Mouse (Mus musculus): ENCODE measurements at regions not wholly inside any gene's neighbourhood (a gene's known extent, or its start where the extent isn't known, plus 50 kb on each side); places are given as distances from the start of the nearest gene placed in this dataset.
A peak's percentile ranks its signal among the peaks of the same experiment; 100 is the strongest.

DNA sequence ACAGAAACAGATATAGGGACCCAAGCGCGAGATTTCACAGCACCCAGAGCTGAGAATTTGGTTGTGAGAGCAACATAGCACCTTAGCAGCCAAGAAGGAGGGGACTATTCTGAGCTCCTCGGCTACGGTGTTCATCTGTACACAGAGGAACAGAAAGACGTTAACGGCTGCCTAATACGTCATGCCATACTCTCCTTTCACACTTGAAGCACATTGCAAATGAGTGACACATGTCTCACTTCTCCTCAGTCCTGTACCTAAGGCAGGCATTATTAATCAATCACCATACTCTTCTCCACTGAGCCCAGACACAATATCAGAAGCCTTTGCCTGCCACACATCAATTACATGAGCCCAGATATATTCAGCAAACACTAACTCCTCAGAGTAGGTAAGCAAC is 200.5 kb downstream of the Rybp start:
- Histone ChIP-seq H3K79me2 (replicated peaks; ENCODE audit: control insufficient read depth, insufficient read depth, low read length) (no peaks in the 10 kb centered on the region), H3K27ac (no peak overlapping the region), H3K9ac (ENCODE audit: low read depth, low read length) (no peak overlapping the region), H3K27me3 (ENCODE audit: control insufficient read depth, insufficient read depth, low read length) (no peaks in the 10 kb centered on the region), H3K36me3 (ENCODE audit: control insufficient read depth, insufficient read depth, low read length) (no peaks in the 10 kb centered on the region), H3K4me3 (no peak overlapping the region), H3K4me1 (ENCODE audit: control insufficient read depth, insufficient read depth, low read length) (no peaks in the 10 kb centered on the region)
- 89% methylated on average over 7 of the region's 7 CpGs for WGBS
- TF ChIP-seq POLR2A (IDR thresholded peaks at IDR 0.05; ENCODE audit: insufficient read depth, low read depth, low read length) (no peak), CTCF (IDR thresholded peaks at IDR 0.05) (no peak), EP300 (IDR thresholded peaks at IDR 0.05; ENCODE audit: insufficient read depth, low read depth, low read length) (no peak)
- no peak for DNase-seq
- intact Hi-C loops (cut with DNase I): no loop called here

DNA sequence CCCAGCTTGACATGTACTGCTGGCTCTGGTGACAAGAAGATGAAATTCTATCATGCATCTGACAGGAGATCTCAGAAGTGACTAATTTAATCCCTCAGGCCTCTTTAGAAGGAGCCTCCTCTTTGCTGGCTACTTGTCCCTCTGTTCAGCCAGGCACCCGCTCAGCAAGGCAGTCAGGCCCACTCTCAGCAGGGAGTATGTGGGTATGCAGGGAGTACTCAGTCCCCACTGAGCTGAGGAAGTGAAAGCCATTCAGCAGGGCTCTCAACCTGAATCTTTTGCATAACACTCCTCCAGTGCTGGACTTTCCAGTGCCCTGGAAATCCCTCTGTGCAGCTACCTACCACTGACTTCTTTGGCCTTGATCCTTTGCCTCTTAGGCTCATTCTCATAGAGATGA is 201.3 kb downstream of the Rybp start:
- H3K27ac ChIP-seq: no peak overlapping the region
- WGBS: 97% methylated on average over 1 of the region's 1 CpGs
- H3K9ac ChIP-seq (ENCODE audit: low read depth, low read length): no peak overlapping the region
- no peaks in the 10 kb centered on the region for H3K27me3 ChIP-seq (ENCODE audit: control insufficient read depth, insufficient read depth, low read length)
- H3K36me3 ChIP-seq (ENCODE audit: control insufficient read depth, insufficient read depth, low read length): no peaks in the 10 kb centered on the region
- H3K4me1 ChIP-seq (ENCODE audit: control insufficient read depth, insufficient read depth, low read length): no peaks in the 10 kb centered on the region
- intact Hi-C loops (cut with DNase I): no loop called here
- no peak for DNase-seq
- H3K4me3 ChIP-seq: no peak overlapping the region
- no peaks in the 10 kb centered on the region for H3K79me2 ChIP-seq (replicated peaks; ENCODE audit: control insufficient read depth, insufficient read depth, low read length)
- TF ChIP-seq POLR2A (IDR thresholded peaks at IDR 0.05; ENCODE audit: insufficient read depth, low read depth, low read length) (no peak), EP300 (IDR thresholded peaks at IDR 0.05; ENCODE audit: insufficient read depth, low read depth, low read length) (no peak), CTCF (IDR thresholded peaks at IDR 0.05) (no peak)

DNA sequence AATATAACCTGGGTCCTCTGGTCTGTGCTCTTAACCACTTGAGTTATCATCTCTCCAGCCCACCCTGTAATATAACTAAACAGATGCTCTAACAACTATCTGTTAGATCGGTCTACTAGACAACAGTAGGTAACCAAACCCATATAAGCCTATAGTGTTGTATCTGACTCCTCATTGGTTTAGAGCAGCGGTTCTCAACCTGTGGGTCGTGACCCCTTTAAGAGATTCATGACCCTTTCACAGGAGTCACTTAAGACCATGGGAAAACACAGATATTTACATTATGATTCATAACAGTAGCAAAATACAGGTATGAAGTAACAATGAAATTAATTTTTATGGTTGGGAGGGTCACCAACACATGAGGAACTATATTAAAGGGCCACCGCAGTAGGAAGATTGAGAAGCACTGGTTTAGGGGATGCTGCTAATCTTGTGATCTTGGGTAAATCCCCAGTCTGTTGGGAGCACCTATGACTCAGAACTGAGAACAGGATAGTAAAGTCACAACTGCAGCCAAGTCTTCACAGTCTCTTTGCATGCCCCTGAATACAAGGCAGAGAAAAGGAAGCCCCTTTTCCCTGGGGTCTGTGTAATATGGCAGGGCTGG is 203.3 kb downstream of the Rybp start:
- Histone ChIP-seq H3K36me3 (ENCODE audit: control insufficient read depth, insufficient read depth, low read length) (no peaks in the 10 kb centered on the region), H3K4me3 (no peak overlapping the region), H3K4me1 (ENCODE audit: control insufficient read depth, insufficient read depth, low read length) (no peaks in the 10 kb centered on the region), H3K27ac (no peak overlapping the region), H3K27me3 (ENCODE audit: control insufficient read depth, insufficient read depth, low read length) (no peaks in the 10 kb centered on the region), H3K9ac (ENCODE audit: low read depth, low read length) (no peak overlapping the region), H3K79me2 (replicated peaks; ENCODE audit: control insufficient read depth, insufficient read depth, low read length) (no peaks in the 10 kb centered on the region)
- intact Hi-C loops (cut with DNase I): no loop called here
- 95% methylated on average over 4 of the region's 4 CpGs for WGBS
- no peak for TF ChIP-seq EP300 (IDR thresholded peaks at IDR 0.05; ENCODE audit: insufficient read depth, low read depth, low read length)
- no peak for TF ChIP-seq CTCF (IDR thresholded peaks at IDR 0.05)
- TF ChIP-seq POLR2A (IDR thresholded peaks at IDR 0.05; ENCODE audit: insufficient read depth, low read depth, low read length): no peak
- no peak for DNase-seq

DNA sequence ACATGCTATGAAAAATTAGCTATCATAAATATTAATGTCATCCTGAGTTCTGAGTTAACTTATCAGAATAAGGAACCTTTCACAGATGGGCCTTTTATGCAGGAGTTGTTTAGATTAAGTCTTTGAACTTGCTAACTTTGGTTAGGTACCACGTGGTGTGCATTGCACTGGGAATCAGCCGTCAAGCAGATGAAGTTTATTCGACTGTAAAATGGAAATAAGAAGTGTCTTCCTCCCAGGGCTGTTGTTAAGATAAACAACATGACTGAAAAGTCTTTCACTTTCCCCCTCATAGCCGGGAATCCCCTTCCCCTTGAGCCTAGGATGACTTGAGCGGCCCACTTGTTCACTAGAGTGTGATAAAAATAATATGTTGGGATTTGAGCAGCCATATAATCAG is 204.2 kb downstream of the Rybp start:
- no peak for DNase-seq
- no peak for TF ChIP-seq POLR2A (IDR thresholded peaks at IDR 0.05; ENCODE audit: insufficient read depth, low read depth, low read length)
- TF ChIP-seq EP300 (IDR thresholded peaks at IDR 0.05; ENCODE audit: insufficient read depth, low read depth, low read length): no peak
- TF ChIP-seq CTCF (IDR thresholded peaks at IDR 0.05): no peak
- intact Hi-C loops (cut with DNase I): no loop called here
- Histone ChIP-seq H3K4me1 (ENCODE audit: control insufficient read depth, insufficient read depth, low read length) (no peaks in the 10 kb centered on the region), H3K4me3 (no peak overlapping the region), H3K36me3 (ENCODE audit: control insufficient read depth, insufficient read depth, low read length) (no peaks in the 10 kb centered on the region), H3K27me3 (ENCODE audit: control insufficient read depth, insufficient read depth, low read length) (no peaks in the 10 kb centered on the region), H3K79me2 (replicated peaks; ENCODE audit: control insufficient read depth, insufficient read depth, low read length) (no peaks in the 10 kb centered on the region), H3K27ac (no peak overlapping the region), H3K9ac (ENCODE audit: low read depth, low read length) (no peak overlapping the region)
- WGBS: 79% methylated on average over 5 of the region's 5 CpGs

DNA sequence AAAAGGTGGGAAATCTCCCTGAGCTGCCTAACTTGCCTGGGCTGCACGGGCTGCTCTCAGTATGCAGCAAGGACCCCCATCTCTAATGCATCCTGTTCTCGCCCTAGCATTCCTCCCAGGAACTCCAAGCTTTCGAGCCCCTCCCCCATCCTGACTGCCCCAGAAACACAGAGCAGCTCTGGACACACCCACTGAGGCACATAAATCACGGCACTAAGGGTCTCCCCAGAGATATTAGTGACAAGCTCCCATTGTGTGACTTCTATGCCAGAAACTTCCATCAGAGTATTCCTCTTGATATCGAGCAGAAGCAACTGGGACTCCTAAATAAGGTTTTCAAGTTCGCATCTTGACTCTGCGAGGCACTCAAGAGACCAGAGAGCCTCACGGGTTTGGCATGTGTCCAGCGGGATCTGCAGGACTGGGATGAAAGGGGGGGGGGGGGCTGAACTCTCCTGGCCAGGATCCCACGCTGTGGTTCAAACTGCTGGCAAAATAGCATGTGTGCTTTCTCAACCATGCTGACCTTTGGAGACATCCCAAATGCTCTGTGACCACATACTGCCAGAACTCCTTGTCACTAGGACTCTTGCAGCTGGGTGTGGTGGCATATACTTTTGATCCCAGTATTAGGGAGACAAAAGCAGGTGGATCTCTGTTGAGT is 212.5 kb downstream of the Rybp start:
- WGBS: 9% methylated on average over 10 of the region's 10 CpGs
- no peaks in the 10 kb centered on the region for H3K27me3 ChIP-seq (ENCODE audit: control insufficient read depth, insufficient read depth, low read length)
- H3K9ac ChIP-seq (ENCODE audit: low read depth, low read length): no peak overlapping the region
- peaks cover 3% of the 10 kb centered on the region for H3K4me1 ChIP-seq (ENCODE audit: control insufficient read depth, insufficient read depth, low read length)
- H3K36me3 ChIP-seq (ENCODE audit: control insufficient read depth, insufficient read depth, low read length): no peaks in the 10 kb centered on the region
- no peak for TF ChIP-seq POLR2A (IDR thresholded peaks at IDR 0.05; ENCODE audit: insufficient read depth, low read depth, low read length)
- no peak for TF ChIP-seq EP300 (IDR thresholded peaks at IDR 0.05; ENCODE audit: insufficient read depth, low read depth, low read length)
- TF ChIP-seq CTCF (IDR thresholded peaks at IDR 0.05): no peak
- no peak overlapping the region for H3K4me3 ChIP-seq
- no peaks in the 10 kb centered on the region for H3K79me2 ChIP-seq (replicated peaks; ENCODE audit: control insufficient read depth, insufficient read depth, low read length)
- H3K27ac ChIP-seq: no peak overlapping the region
- DNase-seq: peak; percentile 38 to 40
- intact Hi-C loops (cut with DNase I): no loop called here

DNA sequence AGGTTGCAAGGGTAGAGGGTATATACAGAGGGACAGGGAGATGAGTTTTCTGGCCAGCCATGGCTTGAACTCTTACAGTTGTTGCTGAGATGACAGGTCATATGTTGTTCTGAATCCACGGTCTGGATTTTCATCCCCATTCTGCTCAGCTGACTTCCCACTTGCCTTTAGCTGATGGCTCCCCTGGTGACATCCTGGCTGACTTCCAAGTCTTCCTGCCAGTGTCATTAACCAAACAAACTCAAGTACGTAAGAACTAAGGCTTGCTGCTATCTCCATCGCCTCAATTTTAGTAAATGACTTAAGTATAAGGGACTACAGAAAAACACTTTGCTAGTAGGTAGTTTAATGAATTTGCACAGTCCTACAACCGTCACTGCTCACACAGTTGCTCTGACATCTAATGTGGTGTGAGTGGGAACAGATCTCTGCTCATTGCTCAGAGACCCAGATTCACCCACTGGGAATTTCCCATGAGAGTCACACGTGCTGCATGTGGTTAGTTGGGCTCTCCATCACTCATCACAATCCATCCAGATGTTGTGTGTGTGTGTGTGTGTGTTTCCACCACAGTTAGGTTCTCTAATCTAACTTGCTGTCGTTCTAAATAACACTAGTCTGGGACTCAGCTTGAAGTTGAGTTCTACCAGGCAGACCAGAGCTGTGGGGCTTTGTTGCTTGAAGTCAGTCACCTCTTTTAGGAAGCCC is 214.9 kb downstream of the Rybp start:
- DNase-seq: no peak
- Histone ChIP-seq H3K27ac (no peak overlapping the region), H3K27me3 (ENCODE audit: control insufficient read depth, insufficient read depth, low read length) (no peaks in the 10 kb centered on the region), H3K79me2 (replicated peaks; ENCODE audit: control insufficient read depth, insufficient read depth, low read length) (no peaks in the 10 kb centered on the region), H3K9ac (ENCODE audit: low read depth, low read length) (no peak overlapping the region), H3K4me3 (no peak overlapping the region), H3K36me3 (ENCODE audit: control insufficient read depth, insufficient read depth, low read length) (no peaks in the 10 kb centered on the region), H3K4me1 (ENCODE audit: control insufficient read depth, insufficient read depth, low read length) (peaks cover 3% of the 10 kb centered on the region)
- 32% methylated on average over 6 of the region's 6 CpGs for WGBS
- TF ChIP-seq CTCF (IDR thresholded peaks at IDR 0.05) (no peak), EP300 (IDR thresholded peaks at IDR 0.05; ENCODE audit: insufficient read depth, low read depth, low read length) (no peak), POLR2A (IDR thresholded peaks at IDR 0.05; ENCODE audit: insufficient read depth, low read depth, low read length) (no peak)
- intact Hi-C loops (cut with DNase I): no loop called here
